Mouse (Mus musculus): Measurements from ENCODE around the gene Fam163a.
"Not testable (repeated sequence)": the region's sequence is repeated elsewhere in the genome, so short reads cannot be mapped to it uniquely, and the experiment has no call there.

Fam163a gene

GRCm38 (mm10) chr1:156077655-156078054 is 127.2 kb downstream of the Fam163a start:
- no peak for DNase-seq (ENCODE audit: low spot score)

- DNase-seq (ENCODE audit: low spot score), result no peak
Measured at GRCm38 (mm10) chr1:156076474-156076873, 128.4 kb downstream of the Fam163a start.

GRCm38 (mm10) chr1:156074575-156074974 is 130.3 kb downstream of the Fam163a start:
- DNase-seq (ENCODE audit: low spot score), result no peak

GRCm38 (mm10) chr1:156073169-156073821 is 131.5 kb downstream of the Fam163a start:
- no peak for DNase-seq (ENCODE audit: low spot score)

- no peak for DNase-seq (ENCODE audit: low spot score)
Measured at GRCm38 (mm10) chr1:156070106-156070505, 134.7 kb downstream of the Fam163a start.

GRCm38 (mm10) chr1:156066133-156066532 is 138.7 kb downstream of the Fam163a start:
- DNase-seq (ENCODE audit: low spot score), result no peak

- no peak for DNase-seq (ENCODE audit: low spot score)
Measured at GRCm38 (mm10) chr1:156062193-156062592, 142.6 kb downstream of the Fam163a start.

GRCm38 (mm10) chr1:156058207-156058606 is 146.6 kb downstream of the Fam163a start:
- DNase-seq (ENCODE audit: low spot score), result no peak

- DNase-seq (ENCODE audit: low spot score), result no peak
Measured at GRCm38 (mm10) chr1:156046688-156047087, 158.1 kb downstream of the Fam163a start.

GRCm38 (mm10) chr1:156044211-156044611 is 160.6 kb downstream of the Fam163a start:
- no peak for DNase-seq (ENCODE audit: low spot score)

GRCm38 (mm10) chr1:156043027-156043426 is 161.8 kb downstream of the Fam163a start:
- DNase-seq (ENCODE audit: low spot score), result no peak

- DNase-seq (ENCODE audit: low spot score), result no peak
Measured at GRCm38 (mm10) chr1:156042481-156042880, 162.3 kb downstream of the Fam163a start.

GRCm38 (mm10) chr1:156041451-156042241 is 163.2 kb downstream of the Fam163a start:
- no peak for DNase-seq (ENCODE audit: low spot score)

GRCm38 (mm10) chr1:156040731-156041401 is 164.0 kb downstream of the Fam163a start:
- DNase-seq (ENCODE audit: low spot score), result peak; percentile 83

- not testable (repeated sequence) for DNase-seq (ENCODE audit: low spot score)
Measured at GRCm38 (mm10) chr1:156039989-156040388, 164.8 kb downstream of the Fam163a start.

GRCm38 (mm10) chr1:156037144-156037583 is 167.7 kb downstream of the Fam163a start:
- DNase-seq (ENCODE audit: low spot score), result no peak

- DNase-seq (ENCODE audit: low spot score), result peak; percentile 94
Measured at GRCm38 (mm10) chr1:156035930-156036737, 168.7 kb downstream of the Fam163a start, which contains the start of gene Tor1aip1. TSS of gene Tor1aip1 (minus strand) at chr1:156036480.

GRCm38 (mm10) chr1:156035269-156035929 is 169.4 kb downstream of the Fam163a start, which contains the start of gene Tor1aip2:
TSS of gene Tor1aip2 (plus strand) at chr1:156035403.
- DNase-seq (ENCODE audit: low spot score), result no peak

- no peak for DNase-seq (ENCODE audit: low spot score)
Measured at GRCm38 (mm10) chr1:156034661-156035060, 170.2 kb downstream of the Fam163a start.

GRCm38 (mm10) chr1:156033921-156034320 is 170.9 kb downstream of the Fam163a start:
- DNase-seq (ENCODE audit: low spot score), result no peak

GRCm38 (mm10) chr1:156028340-156028975 is 176.4 kb downstream of the Fam163a start:
- DNase-seq (ENCODE audit: low spot score), result no peak

All from left cerebral cortex, adult 11 months (tissue).